Mouse (Mus musculus) forebrain, postnatal 0 days (tissue): ENCODE data around the gene Cd99l2. TPM values are rescaled to one million over a fixed set of nuclear protein-coding genes. Genes with fewer than 3 reads are reported as not detected.

Source experiments
- ATAC-seq: fragments of 200-750 bp; cut with Nextera tagmentation; 2 replicates; pipeline ENCODE4 v1.8.0; 2017; ENCODE audit warnings: mild to moderate bottlenecking, moderate library complexity
- DNase-seq: peaks from one replicate; pipeline ENCODE4 v3.0.0-alpha.2; 2015
- H3K27ac ChIP-seq: fragments of 300-500 bp; sonication (generic); 2 replicates; pipeline ENCODE4 v1.5.1; 2014; ENCODE audit warnings: low read depth, mild to moderate bottlenecking, antibody characterized with exemption, low read length, moderate library complexity, mixed read lengths
- H3K27me3 ChIP-seq: fragments of 300-500 bp; sonication (generic); 2 replicates; pipeline ENCODE4 v1.6.1; 2014; ENCODE audit warnings: mild to moderate bottlenecking, low read length, mixed read lengths; ENCODE audit not compliant: insufficient read depth
- H3K36me3 ChIP-seq: fragments of 300-500 bp; sonication (generic); 2 replicates; pipeline ENCODE4 v1.6.1; 2014; ENCODE audit warnings: mild to moderate bottlenecking, moderate library complexity; ENCODE audit not compliant: insufficient read depth
- H3K4me1 ChIP-seq: fragments of 300-500 bp; sonication (generic); 2 replicates; pipeline ENCODE4 v1.6.1; 2014; ENCODE audit warnings: antibody characterized with exemption; ENCODE audit not compliant: insufficient read depth
- H3K4me2 ChIP-seq: fragments of 300-500 bp; sonication (generic); 2 replicates; pipeline ENCODE4 v1.6.1; 2014; ENCODE audit warnings: low read depth, mild to moderate bottlenecking, moderate library complexity
- H3K4me3 ChIP-seq: fragments of 300-500 bp; sonication (generic); 2 replicates; pipeline ENCODE4 v1.5.1; 2014; ENCODE audit warnings: low read depth, low read length, mixed read lengths
- H3K9ac ChIP-seq: fragments of 300-500 bp; sonication (generic); 2 replicates; pipeline ENCODE4 v1.6.1; 2014; ENCODE audit warnings: mild to moderate bottlenecking
- H3K9me3 ChIP-seq: fragments of 300-500 bp; sonication (generic); 2 replicates; pipeline ENCODE4 v1.6.1; 2016; ENCODE audit warnings: low read length
- CTCF ChIP-seq: sonication (generic); IDR thresholded peaks from 2 replicates; pipeline ENCODE4 v1.5.1; 2016; ENCODE audit warnings: antibody characterized with exemption, control low read depth, low read depth
- WGBS: fragments of 180-500 bp; shearing (Covaris S2); extraction: QIAGEN DNeasy Blood & Tissue Kit; methylation state at CpG from one replicate; pipeline ENCODE4 v1.1.7; 2014; 5-methylcytosine and 5-hydroxymethylcytosine counted together
- polyA plus RNA-seq: library from polyadenylated mRNA; unstranded; fragments of >200 nt; fragmentation: Nextera tagmentation; extraction: Ambion mirVana; gene quantifications from 2 replicates; pipeline ENCODE4 v1.2.1, GENCODE M21; 2015
- total RNA-seq: library from RNA; depleted of rRNA; stranded (reverse); fragments of >200 nt; gene quantifications from 2 replicates; pipeline ENCODE4 v1.2.3, GENCODE M21; 2014

Gene Cd99l2
- total and polyA plus RNA-seq, 2 experiments from 2014 or later, result 61.1 to 94.8 TPM

GRCm38 (mm10) chrX:71468639-71469295 lies 23.9 kb downstream of the Cd99l2 start:
- Histone ChIP-seq H3K4me2 (no peak overlapping the region), H3K9me3 (no peaks in the 10 kb centered on the region), H3K4me3 (no peak overlapping the region), H3K36me3 (no peaks in the 10 kb centered on the region), H3K27me3 (no peaks in the 10 kb centered on the region), H3K4me1 (no peaks in the 10 kb centered on the region), H3K27ac (no peak overlapping the region), H3K9ac (no peak overlapping the region)
- no peak for TF ChIP-seq CTCF
- ATAC-seq (no peak), DNase-seq (no peak)
- 92% methylated on average over 5 of the region's 5 CpGs for WGBS

- no peak for TF ChIP-seq CTCF
- ATAC-seq, result no peak
Observed at GRCm38 (mm10) chrX:71467491-71467890, 25.2 kb downstream of the Cd99l2 start.

DNA sequence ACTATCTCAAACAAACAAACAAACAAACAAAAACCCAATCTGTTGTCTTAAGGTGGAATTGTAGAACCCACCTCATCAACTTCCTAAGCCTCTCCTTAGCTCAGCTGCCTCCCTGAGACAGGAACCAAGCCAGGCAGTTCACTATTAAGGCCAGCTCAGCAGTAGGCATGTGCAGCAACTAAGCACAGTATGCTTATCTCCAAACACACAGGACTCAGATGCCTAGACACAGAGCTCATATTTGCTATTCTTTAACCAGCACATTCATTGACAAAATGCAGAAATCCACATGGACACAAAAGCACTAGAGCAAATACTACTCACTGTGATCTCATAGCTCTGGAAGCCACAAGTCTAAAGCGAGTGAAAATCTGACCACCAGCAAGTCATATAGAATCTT lies 27.2 kb downstream of the Cd99l2 start:
- DNase-seq (no peak), ATAC-seq (no peak)
- 88% methylated on average over 1 of the region's 1 CpGs for WGBS

More at GRCm38 (mm10) chrX:71467491-71467890, 25.2 kb downstream of the Cd99l2 start:
- H3K9me3 ChIP-seq, result no peaks in the 10 kb centered on the region
- no peak overlapping the region for H3K9ac ChIP-seq
- H3K4me1 ChIP-seq, result no peaks in the 10 kb centered on the region
- no peaks in the 10 kb centered on the region for H3K27me3 ChIP-seq
- no peaks in the 10 kb centered on the region for H3K36me3 ChIP-seq
- no peak overlapping the region for H3K27ac ChIP-seq
- DNase-seq, result no peak
- no peak overlapping the region for H3K4me2 ChIP-seq
- WGBS, result 87% methylated on average over 3 of the region's 3 CpGs
- no peak overlapping the region for H3K4me3 ChIP-seq

DNA sequence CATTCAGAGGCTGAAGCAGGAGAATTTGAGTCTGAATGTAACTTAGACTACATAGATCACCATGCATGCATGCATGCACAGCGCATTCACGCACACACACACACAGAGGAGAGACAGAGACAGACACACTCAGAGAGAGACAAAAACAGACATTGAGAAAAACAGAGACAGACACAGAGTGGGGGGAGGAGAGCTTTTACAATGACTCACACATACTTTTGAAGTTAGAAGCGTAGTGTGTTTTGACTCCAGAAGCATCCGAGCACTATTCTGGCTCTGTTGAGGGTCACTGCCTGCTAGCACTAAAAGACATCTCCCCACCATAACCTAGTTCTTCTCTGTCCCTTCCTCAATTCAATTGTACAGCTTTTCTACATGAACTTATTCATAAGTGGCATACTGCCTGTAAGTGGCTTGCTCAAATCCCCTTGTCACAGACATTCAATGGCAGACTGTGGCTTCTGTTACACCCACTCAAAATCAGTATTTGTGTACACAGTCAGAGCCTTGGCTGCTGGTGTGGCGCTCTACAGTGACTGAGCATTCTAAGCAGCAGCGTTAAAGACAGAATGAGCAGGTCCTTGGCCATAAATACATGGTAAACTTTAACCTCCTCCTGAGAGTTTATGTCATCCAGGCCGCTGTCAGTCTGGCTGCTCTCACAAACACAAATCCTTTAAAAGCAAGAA lies 28.4 kb downstream of the Cd99l2 start:
- H3K9ac ChIP-seq, result no peak overlapping the region
- ATAC-seq (peak; percentile 48; the same call in 1 of the 2 replicates), DNase-seq (no peak)
- no peak overlapping the region for H3K4me2 ChIP-seq
- H3K9me3 ChIP-seq, result no peaks in the 10 kb centered on the region
- no peak overlapping the region for H3K27ac ChIP-seq
- H3K36me3 ChIP-seq, result no peaks in the 10 kb centered on the region
- H3K4me3 ChIP-seq, result no peak overlapping the region
- no peaks in the 10 kb centered on the region for H3K4me1 ChIP-seq
- H3K27me3 ChIP-seq, result no peaks in the 10 kb centered on the region
- no peak for TF ChIP-seq CTCF
- WGBS, result 67% methylated on average over 7 of the region's 7 CpGs

More for the DNA sequence above, 27.2 kb downstream of the Cd99l2 start:
- Histone ChIP-seq H3K27me3 (no peaks in the 10 kb centered on the region), H3K4me2 (no peak overlapping the region), H3K9me3 (no peaks in the 10 kb centered on the region), H3K4me1 (no peaks in the 10 kb centered on the region), H3K36me3 (no peaks in the 10 kb centered on the region), H3K4me3 (no peak overlapping the region), H3K9ac (no peak overlapping the region), H3K27ac (no peak overlapping the region)
- TF ChIP-seq CTCF, result no peak

- H3K9ac ChIP-seq, result no peak overlapping the region
- no peak for DNase-seq
- no peaks in the 10 kb centered on the region for H3K27me3 ChIP-seq
- H3K4me1 ChIP-seq, result no peaks in the 10 kb centered on the region
- H3K4me2 ChIP-seq, result no peak overlapping the region
- ATAC-seq, result no peak; the same call in 1 of the 2 replicates
- H3K36me3 ChIP-seq, result no peaks in the 10 kb centered on the region
- H3K4me3 ChIP-seq, result no peak overlapping the region
- no peaks in the 10 kb centered on the region for H3K9me3 ChIP-seq
- 78% methylated on average over 6 of the region's 6 CpGs for WGBS
- no peak for TF ChIP-seq CTCF
- no peak overlapping the region for H3K27ac ChIP-seq
Observed at GRCm38 (mm10) chrX:71456078-71456737, 36.4 kb downstream of the Cd99l2 start.

GRCm38 (mm10) chrX:71442916-71443315 lies 49.7 kb downstream of the Cd99l2 start:
- ATAC-seq (no peak), DNase-seq (no peak)
- H3K4me1 ChIP-seq, result no peaks in the 10 kb centered on the region
- H3K36me3 ChIP-seq, result 0 out of 2 replicates have a peak, but pooled peaks cover 4% of the 10 kb centered on the region
- 85% methylated on average over 5 of the region's 5 CpGs for WGBS
- no peak overlapping the region for H3K4me3 ChIP-seq
- no peaks in the 10 kb centered on the region for H3K27me3 ChIP-seq
- no peak overlapping the region for H3K4me2 ChIP-seq
- H3K9me3 ChIP-seq, result no peaks in the 10 kb centered on the region
- no peak overlapping the region for H3K9ac ChIP-seq
- H3K27ac ChIP-seq, result no peak overlapping the region
- no peak for TF ChIP-seq CTCF

- no peak for ATAC-seq
- Histone ChIP-seq H3K4me1 (no peaks in the 10 kb centered on the region), H3K9me3 (no peaks in the 10 kb centered on the region), H3K4me2 (no peak overlapping the region), H3K9ac (no peak overlapping the region), H3K4me3 (no peak overlapping the region), H3K27ac (no peak overlapping the region), H3K36me3 (0 out of 2 replicates have a peak, but pooled peaks cover 4% of the 10 kb centered on the region), H3K27me3 (no peaks in the 10 kb centered on the region)
- no peak for TF ChIP-seq CTCF
- WGBS, result 93% methylated on average over 6 of the region's 6 CpGs
- no peak for DNase-seq
Observed at GRCm38 (mm10) chrX:71439473-71439872, 53.2 kb downstream of the Cd99l2 start.
